Mouse (Mus musculus): ENCODE measurements around the gene Hnf1b. TPM values are rescaled to one million over a fixed set of nuclear protein-coding genes. Genes with fewer than 3 reads are reported as not detected.

The Hnf1b gene
- polyA plus RNA-seq, 1 experiment from 2014 or later = 0.20 TPM

DNA sequence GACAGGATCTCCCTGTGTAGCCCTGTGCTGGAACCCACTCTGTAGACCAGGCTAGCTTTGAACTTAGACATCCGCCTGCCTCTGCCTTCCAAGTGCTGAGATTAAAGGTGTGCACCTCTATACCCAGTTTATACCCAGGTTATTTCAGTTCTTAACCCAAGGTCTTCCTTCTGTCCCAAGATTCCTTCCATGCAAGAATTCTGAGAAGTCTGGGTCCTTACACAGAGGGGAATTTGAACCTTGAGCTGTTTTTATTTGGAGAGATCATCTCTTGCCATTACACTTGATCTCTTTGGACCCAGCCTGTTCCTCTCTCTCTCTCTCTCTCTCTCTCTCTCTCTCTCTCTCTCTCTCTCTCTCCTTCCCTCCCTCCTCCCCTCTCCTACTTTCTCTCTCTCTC, 7.4 kb downstream of the Hnf1b start:
- peaks cover 11% of the 10 kb centered on the region for H3K4me1 ChIP-seq
- H3K4me3 ChIP-seq = no peak overlapping the region
- no peaks in the 10 kb centered on the region for H3K36me3 ChIP-seq
- H3K9me3 ChIP-seq = no peaks in the 10 kb centered on the region
- no peak overlapping the region for H3K27ac ChIP-seq
- no peak overlapping the region for H3K9ac ChIP-seq
- WGBS = 88% methylated on average over 1 of the region's 1 CpGs
- ATAC-seq (ENCODE audit: low FRiP score, low read depth) = no peak
- H3K27me3 ChIP-seq (replicated peaks) = peaks cover 36% of the 10 kb centered on the region
- H3K4me2 ChIP-seq (replicated peaks) = no peak overlapping the region

DNA sequence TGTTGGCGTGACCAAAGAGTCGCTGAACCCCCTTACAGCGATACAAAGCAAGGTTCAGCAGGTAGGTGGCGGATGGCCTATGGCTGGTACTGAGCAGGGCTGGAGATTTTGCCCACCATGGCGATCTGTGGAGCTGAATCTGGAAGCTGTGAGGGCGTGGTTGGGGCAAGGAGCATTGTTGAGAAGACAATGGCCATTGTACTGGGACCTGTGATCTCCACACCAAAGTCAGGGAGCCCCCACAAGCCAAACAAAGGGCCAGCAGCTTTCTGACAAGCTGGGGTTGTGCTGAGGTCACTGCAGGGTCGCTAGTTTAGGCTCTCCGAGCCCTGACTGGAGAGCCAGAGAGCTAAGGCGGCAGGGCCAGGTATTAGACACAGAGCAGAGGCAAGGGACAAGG, 15.4 kb downstream of the Hnf1b start:
- H3K27me3 ChIP-seq (replicated peaks) = peaks cover 30% of the 10 kb centered on the region
- no peak overlapping the region for H3K9ac ChIP-seq
- H3K4me2 ChIP-seq (replicated peaks) = no peak overlapping the region
- no peak overlapping the region for H3K4me3 ChIP-seq
- no peak overlapping the region for H3K27ac ChIP-seq
- WGBS = 16% methylated on average over 9 of the region's 9 CpGs
- H3K4me1 ChIP-seq = peaks cover 14% of the 10 kb centered on the region
- H3K9me3 ChIP-seq = no peaks in the 10 kb centered on the region
- ATAC-seq (ENCODE audit: low FRiP score, low read depth) = no peak
- no peaks in the 10 kb centered on the region for H3K36me3 ChIP-seq

DNA sequence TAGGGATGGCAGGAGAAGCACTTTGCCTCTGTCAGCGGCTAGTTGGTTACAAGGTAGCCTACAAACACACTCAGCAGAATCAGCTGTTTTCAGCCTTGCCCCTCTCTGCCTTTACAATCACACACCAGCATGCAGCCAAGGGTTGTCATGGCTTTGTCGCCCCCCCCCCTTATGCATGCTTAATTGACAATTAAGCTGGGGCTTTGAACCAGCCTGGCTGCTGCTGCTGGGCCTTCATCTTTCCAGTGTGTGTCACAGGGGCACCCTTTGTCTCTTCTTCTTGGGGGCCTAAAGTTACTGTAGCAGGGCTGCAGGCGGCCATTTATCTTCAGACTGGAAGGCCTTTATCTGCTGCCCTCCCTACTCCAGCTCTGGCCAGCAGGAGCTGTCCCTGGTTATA, 17.7 kb downstream of the Hnf1b start:
- Histone ChIP-seq H3K27me3 (replicated peaks) (peaks cover 33% of the 10 kb centered on the region), H3K4me3 (no peak overlapping the region), H3K4me2 (replicated peaks) (no peak overlapping the region), H3K9ac (no peak overlapping the region), H3K4me1 (peaks cover 14% of the 10 kb centered on the region), H3K27ac (no peak overlapping the region), H3K9me3 (no peaks in the 10 kb centered on the region), H3K36me3 (no peaks in the 10 kb centered on the region)
- no peak for ATAC-seq (ENCODE audit: low FRiP score, low read depth)
- WGBS = 11% methylated on average over 3 of the region's 3 CpGs

DNA sequence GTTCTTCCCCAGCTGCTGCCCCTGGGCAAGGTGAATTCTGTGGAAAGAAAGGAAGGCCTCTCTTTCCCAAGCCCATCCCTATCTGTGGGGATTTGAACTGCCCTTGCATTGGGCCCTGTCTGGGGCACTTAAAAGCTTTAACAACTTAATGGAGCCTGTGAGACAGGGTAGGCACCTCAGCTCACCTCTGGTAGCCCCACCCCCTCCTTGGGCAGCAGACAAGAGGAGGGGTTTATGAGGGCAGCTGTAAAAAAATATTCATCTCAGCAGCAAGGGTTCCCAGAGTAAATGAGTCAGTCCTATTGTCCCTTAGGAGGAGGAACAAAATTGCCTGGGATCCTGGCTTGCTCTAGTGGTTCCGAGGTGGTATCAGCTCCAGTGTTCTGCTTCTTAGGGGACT, 19.3 kb downstream of the Hnf1b start:
- Histone ChIP-seq H3K4me3 (no peak overlapping the region), H3K9ac (no peak overlapping the region), H3K27ac (no peak overlapping the region), H3K4me2 (replicated peaks) (no peak overlapping the region), H3K4me1 (peaks cover 14% of the 10 kb centered on the region), H3K9me3 (no peaks in the 10 kb centered on the region), H3K27me3 (replicated peaks) (peaks cover 25% of the 10 kb centered on the region), H3K36me3 (no peaks in the 10 kb centered on the region)
- ATAC-seq (ENCODE audit: low FRiP score, low read depth) = no peak
- WGBS = 0% methylated on average over 1 of the region's 1 CpGs

DNA sequence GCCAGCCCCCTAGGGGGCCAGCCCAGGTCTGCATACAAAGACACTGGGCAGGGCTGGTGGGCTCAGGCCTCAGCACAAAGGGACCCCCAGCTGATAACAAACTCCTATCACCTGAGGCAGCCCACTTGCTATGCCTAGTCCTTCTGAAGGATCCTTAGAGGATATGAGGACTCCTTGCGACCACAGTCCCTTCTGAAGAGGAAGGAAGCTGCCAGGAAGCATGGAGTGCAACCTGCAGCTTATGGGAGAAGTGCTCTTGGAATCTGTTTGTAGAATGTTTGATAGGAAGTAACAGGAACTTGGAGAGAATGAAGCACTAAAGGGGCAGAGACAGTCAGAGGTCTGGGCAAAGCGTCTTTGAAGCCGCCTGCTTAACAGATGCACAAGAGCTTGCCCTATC, 19.8 kb downstream of the Hnf1b start:
- Histone ChIP-seq H3K9ac (no peak overlapping the region), H3K36me3 (no peaks in the 10 kb centered on the region), H3K4me1 (peaks cover 14% of the 10 kb centered on the region), H3K9me3 (no peaks in the 10 kb centered on the region), H3K27ac (no peak overlapping the region), H3K27me3 (replicated peaks) (peaks cover 23% of the 10 kb centered on the region), H3K4me3 (no peak overlapping the region), H3K4me2 (replicated peaks) (no peak overlapping the region)
- WGBS = 54% methylated on average over 3 of the region's 3 CpGs
- ATAC-seq (ENCODE audit: low FRiP score, low read depth) = no peak

DNA sequence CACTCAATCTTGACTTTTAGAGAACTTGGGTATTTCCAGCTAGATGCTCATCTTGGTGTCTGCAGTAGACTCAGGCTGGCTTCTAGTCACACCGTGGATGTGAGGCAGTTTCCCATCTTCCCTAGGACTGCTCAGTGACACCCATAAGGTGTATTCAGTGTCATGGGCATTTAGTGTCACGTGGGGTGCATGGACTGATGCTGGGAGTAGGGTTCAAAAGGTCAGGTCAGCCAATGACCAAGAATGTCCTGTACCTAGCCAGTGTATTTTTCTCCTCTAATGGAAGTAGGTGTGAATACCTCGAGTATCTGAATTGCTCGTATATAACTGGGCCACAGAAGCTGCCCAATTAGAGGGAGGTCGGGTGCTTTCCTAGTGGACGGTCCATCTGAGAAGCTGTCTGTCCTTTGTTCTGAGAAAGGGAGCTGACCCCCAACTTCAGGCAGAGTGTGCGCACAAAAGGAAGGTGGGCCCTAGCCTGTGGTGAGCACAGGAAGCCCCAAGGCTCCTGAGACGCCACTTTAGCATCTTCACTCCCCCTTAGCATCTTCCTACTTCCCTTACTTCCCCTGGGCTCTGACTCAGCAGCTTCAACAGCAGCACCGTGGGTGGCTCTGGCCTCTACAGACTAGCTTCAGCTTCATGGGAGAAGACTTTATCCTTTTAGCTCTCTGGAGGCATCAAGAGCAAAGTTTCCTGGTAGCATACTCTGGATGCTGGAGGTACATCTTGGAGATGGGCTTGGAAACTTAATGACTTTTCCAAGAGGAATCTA, 22.1 kb downstream of the Hnf1b start:
- Histone ChIP-seq H3K4me3 (no peak overlapping the region), H3K4me1 (peaks cover 10% of the 10 kb centered on the region), H3K9ac (no peak overlapping the region), H3K27me3 (replicated peaks) (peaks cover 11% of the 10 kb centered on the region), H3K4me2 (replicated peaks) (no peak overlapping the region), H3K9me3 (no peaks in the 10 kb centered on the region), H3K27ac (no peak overlapping the region), H3K36me3 (no peaks in the 10 kb centered on the region)
- WGBS = 71% methylated on average over 9 of the region's 9 CpGs
- no peak for ATAC-seq (ENCODE audit: low FRiP score, low read depth)

DNA sequence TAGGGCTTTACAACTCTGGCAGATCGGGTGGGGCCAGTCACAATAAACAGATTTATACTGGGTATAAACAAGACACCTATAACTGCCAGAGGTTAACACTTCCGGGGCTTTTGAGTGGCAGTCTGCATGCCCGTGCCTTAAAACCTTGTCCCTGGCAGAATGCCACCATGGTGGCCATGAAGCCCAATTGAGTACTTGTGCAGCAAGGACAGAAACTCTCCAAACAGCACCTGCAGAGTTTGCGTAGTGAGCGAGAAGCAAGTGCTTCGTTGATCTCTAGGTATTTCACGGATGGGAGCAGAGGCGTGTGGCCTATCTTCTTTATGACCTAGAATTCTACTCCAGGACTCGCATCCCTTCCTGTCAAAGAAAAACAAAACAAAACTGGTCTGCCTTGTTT, 23.6 kb downstream of the Hnf1b start:
- H3K4me3 ChIP-seq = no peak overlapping the region
- no peaks in the 10 kb centered on the region for H3K36me3 ChIP-seq
- ATAC-seq (ENCODE audit: low FRiP score, low read depth) = no peak
- H3K4me2 ChIP-seq (replicated peaks) = no peak overlapping the region
- no peak overlapping the region for H3K9ac ChIP-seq
- peaks cover 8% of the 10 kb centered on the region; the same call in 1 of the 2 replicates for H3K27me3 ChIP-seq (replicated peaks)
- no peak overlapping the region for H3K27ac ChIP-seq
- no peaks in the 10 kb centered on the region for H3K9me3 ChIP-seq
- no peaks in the 10 kb centered on the region for H3K4me1 ChIP-seq
- 35% methylated on average over 9 of the region's 9 CpGs for WGBS

DNA sequence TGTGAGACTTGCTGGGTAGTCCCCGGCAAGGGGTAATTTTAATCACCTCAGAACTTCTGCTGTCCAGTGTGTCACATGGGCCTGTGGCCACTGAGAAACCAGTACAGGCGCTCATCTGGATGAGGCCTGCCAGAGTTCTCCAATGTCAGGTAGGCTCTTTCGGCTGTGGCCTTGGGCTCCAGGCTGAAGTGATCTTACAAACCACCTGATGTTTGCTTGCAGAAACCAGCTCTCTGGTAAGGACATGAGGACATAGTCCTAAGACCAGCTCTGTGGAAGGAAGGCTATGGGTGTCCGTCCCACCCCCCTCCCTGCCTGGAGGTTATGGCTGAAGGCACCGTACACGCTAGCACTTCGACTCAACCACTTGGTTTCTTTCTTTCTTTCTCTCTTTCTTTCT, 26.8 kb downstream of the Hnf1b start:
- Histone ChIP-seq H3K9ac (no peak overlapping the region), H3K4me1 (no peaks in the 10 kb centered on the region), H3K36me3 (no peaks in the 10 kb centered on the region), H3K9me3 (no peaks in the 10 kb centered on the region), H3K27me3 (replicated peaks) (peaks cover 3% of the 10 kb centered on the region; the same call in 1 of the 2 replicates), H3K4me3 (no peak overlapping the region), H3K4me2 (replicated peaks) (no peak overlapping the region), H3K27ac (no peak overlapping the region)
- no peak for ATAC-seq (ENCODE audit: low FRiP score, low read depth)
- 91% methylated on average over 7 of the region's 7 CpGs for WGBS

DNA sequence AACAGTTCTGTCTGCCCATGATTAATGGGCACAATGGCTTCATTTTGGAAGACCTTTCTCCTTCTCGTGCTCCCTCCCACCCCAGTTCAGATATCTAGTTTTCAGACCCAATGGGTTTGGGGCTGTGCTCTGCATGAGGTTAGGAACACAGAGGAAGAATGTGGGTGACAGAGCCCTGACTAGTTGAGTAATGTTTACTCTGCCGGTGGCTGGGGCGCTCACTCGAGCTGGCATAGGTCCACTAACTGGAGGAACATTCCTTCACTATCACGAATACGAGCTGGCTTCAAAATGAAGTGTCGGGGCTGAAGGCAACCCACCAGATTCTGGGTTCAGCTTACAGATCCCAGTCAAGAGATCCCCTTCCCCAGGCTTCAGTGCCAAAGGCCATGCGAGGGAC, 27.9 kb downstream of the Hnf1b start:
- Histone ChIP-seq H3K27me3 (replicated peaks) (no peaks in the 10 kb centered on the region; the same call in 1 of the 2 replicates), H3K4me2 (replicated peaks) (no peak overlapping the region), H3K36me3 (no peaks in the 10 kb centered on the region), H3K9me3 (no peaks in the 10 kb centered on the region), H3K4me3 (no peak overlapping the region), H3K9ac (no peak overlapping the region), H3K4me1 (no peaks in the 10 kb centered on the region), H3K27ac (no peak overlapping the region)
- no peak for ATAC-seq (ENCODE audit: low FRiP score, low read depth)
- 86% methylated on average over 8 of the region's 8 CpGs for WGBS

DNA sequence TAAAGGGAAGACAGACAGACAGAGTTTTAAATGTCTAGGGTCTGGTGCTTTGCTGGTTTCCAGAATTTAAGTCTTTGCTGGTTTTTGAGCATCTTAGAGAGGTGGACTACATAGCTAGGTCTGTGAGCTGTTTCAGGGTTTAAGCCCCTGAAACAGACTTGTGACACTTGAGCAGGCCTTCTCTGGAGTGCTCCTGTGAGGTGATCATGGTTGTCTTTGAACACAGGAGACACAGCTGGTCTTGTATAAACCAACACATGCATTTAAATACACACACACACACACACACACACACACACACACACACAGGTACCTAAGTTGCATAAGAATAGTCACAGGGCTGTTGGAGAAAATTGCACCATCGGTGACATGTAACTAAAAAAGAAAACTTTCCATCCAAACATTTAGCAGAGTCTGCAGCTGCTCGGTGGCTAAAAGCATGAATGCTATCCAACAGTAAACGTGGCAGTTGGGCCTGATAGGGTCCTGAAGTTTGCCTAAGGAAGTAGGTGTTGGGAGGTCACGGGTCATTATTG, 28.6 kb downstream of the Hnf1b start:
- Histone ChIP-seq H3K27me3 (replicated peaks) (no peaks in the 10 kb centered on the region), H3K36me3 (no peaks in the 10 kb centered on the region), H3K4me1 (no peaks in the 10 kb centered on the region), H3K27ac (no peak overlapping the region), H3K9ac (no peak overlapping the region), H3K4me3 (no peak overlapping the region), H3K9me3 (no peaks in the 10 kb centered on the region), H3K4me2 (replicated peaks) (no peak overlapping the region)
- no peak for ATAC-seq (ENCODE audit: low FRiP score, low read depth)
- WGBS = 77% methylated on average over 4 of the region's 4 CpGs

DNA sequence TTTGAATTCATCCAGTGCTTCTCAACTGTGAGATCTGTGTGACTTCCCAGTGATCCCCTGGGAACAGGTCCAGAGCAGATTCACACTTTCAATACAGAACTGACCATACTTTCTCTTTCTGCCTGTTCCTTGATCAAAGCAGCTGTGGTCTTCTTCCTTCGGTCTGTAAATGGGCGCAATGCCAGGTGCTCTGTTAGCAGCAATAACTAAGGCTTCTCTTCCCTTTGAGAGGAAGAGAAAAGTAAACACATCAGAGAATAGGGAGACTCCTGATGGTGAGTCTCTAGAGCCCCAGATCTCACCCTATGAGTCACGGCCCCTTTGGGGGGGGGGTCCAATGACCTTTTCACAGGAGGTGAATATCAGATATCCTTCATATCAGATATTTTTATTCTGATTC, 29.3 kb downstream of the Hnf1b start:
- ATAC-seq (ENCODE audit: low FRiP score, low read depth) = no peak
- Histone ChIP-seq H3K36me3 (no peaks in the 10 kb centered on the region), H3K4me2 (replicated peaks) (no peak overlapping the region), H3K27me3 (replicated peaks) (no peaks in the 10 kb centered on the region), H3K27ac (no peak overlapping the region), H3K9me3 (no peaks in the 10 kb centered on the region), H3K9ac (no peak overlapping the region), H3K4me1 (no peaks in the 10 kb centered on the region), H3K4me3 (no peak overlapping the region)
- WGBS = 87% methylated on average over 3 of the region's 3 CpGs

DNA sequence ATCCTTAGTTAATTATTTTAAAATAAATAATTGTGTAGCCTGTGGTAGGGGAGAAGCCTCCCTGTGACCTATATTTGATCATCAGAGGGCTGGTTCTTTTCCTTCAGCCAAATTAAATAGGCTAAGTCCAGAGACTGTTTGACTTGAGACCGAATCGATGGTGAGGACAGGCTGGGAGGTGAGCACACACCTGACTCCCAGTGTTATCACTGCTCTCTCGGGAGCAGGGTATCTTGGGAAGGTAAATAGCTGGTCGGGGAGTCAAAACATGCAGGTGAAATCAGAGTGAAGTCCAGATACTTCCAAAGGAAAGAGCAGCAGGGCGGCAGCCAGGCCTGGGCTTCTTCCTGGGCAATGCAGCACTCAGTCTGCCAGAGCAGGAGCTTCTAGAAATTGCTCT, 31.6 kb downstream of the Hnf1b start:
- H3K36me3 ChIP-seq = no peaks in the 10 kb centered on the region
- H3K4me3 ChIP-seq = no peak overlapping the region
- H3K27ac ChIP-seq = no peak overlapping the region
- 90% methylated on average over 5 of the region's 5 CpGs for WGBS
- H3K9me3 ChIP-seq = no peaks in the 10 kb centered on the region
- no peak overlapping the region for H3K9ac ChIP-seq
- no peak for ATAC-seq (ENCODE audit: low FRiP score, low read depth)
- H3K4me2 ChIP-seq (replicated peaks) = no peak overlapping the region
- H3K27me3 ChIP-seq (replicated peaks) = no peaks in the 10 kb centered on the region
- H3K4me1 ChIP-seq = no peaks in the 10 kb centered on the region

DNA sequence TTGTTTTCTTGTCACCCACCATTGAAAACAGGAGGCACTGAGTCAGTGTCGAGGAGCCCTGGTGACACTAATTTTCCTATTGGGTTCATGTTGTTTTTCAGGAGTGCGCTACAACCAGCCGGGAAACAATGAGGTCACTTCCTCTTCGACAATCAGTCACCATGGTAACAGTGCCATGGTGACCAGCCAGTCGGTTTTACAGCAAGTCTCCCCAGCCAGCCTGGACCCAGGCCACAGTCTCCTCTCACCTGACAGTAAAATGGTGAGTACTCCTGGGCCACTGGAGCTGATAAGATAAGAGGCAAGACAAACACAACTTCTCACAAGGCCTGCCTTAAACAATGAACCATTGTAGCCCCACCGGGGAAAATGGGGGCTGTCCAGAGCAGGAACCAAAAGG, 32.7 kb downstream of the Hnf1b start:
- no peak overlapping the region for H3K9ac ChIP-seq
- WGBS = 33% methylated on average over 6 of the region's 6 CpGs

More for the DNA sequence above, 32.7 kb downstream of the Hnf1b start:
- Histone ChIP-seq H3K4me2 (replicated peaks) (no peak overlapping the region), H3K4me3 (no peak overlapping the region), H3K27me3 (replicated peaks) (no peaks in the 10 kb centered on the region), H3K9me3 (no peaks in the 10 kb centered on the region), H3K4me1 (no peaks in the 10 kb centered on the region), H3K27ac (no peak overlapping the region), H3K36me3 (no peaks in the 10 kb centered on the region)
- no peak for ATAC-seq (ENCODE audit: low FRiP score, low read depth)
